Mouse (Mus musculus) ES-E14 (cell line): ENCODE results near the gene Fam155a. TPM values are rescaled to one million over a fixed set of nuclear protein-coding genes. Genes with fewer than 3 reads are reported as not detected.

Source experiments
- DNase-seq: peaks from one replicate; pipeline ENCODE4 v3.0.0-alpha.2; 2013; ENCODE audit warnings: low read depth, low spot score
- H3K27ac ChIP-seq: 2 replicates; pipeline ENCODE4 v1.5.1; 2012; ENCODE audit warnings: low read depth, mild to moderate bottlenecking, low read length, moderate library complexity, mixed read lengths; ENCODE audit not compliant: poor library complexity, insufficient read depth, severe bottlenecking
- H3K36me3 ChIP-seq: 2 replicates; pipeline ENCODE4 v1.6.1; 2012; ENCODE audit warnings: mild to moderate bottlenecking, low read length, moderate library complexity, mixed read lengths; ENCODE audit not compliant: control insufficient read depth, poor library complexity, insufficient read depth, severe bottlenecking
- H3K4me1 ChIP-seq, 2 experiments: fragments of 150-350 bp in 1 of 2; sonication (generic) in 1 of 2; 2 replicates each; pipeline ENCODE4 v1.6.1; 2012; ENCODE audit warnings: low read length in 2 of 2, mild to moderate bottlenecking in 1 of 2, mixed read lengths in 1 of 2; ENCODE audit not compliant: control insufficient read depth in 2 of 2, insufficient read depth in 2 of 2, poor library complexity in 1 of 2
- H3K4me3 ChIP-seq, 2 experiments: fragments of 150-350 bp in 1 of 2; sonication (generic) in 1 of 2; 2 replicates each; pipeline ENCODE4 v1.5.1; 2012; ENCODE audit warnings: low read length in 2 of 2, low read depth in 1 of 2, mild to moderate bottlenecking in 1 of 2, mixed read lengths in 1 of 2; ENCODE audit not compliant: insufficient read depth in 1 of 2, poor library complexity in 1 of 2, severe bottlenecking in 1 of 2
- H3K9ac ChIP-seq: 2 replicates; pipeline ENCODE4 v1.6.1; 2012; ENCODE audit warnings: low read depth, mild to moderate bottlenecking, low read length, mixed read lengths; ENCODE audit not compliant: poor library complexity, insufficient read depth, severe bottlenecking
- H3K9me3 ChIP-seq: fragments of 150-350 bp; sonication (generic); 2 replicates; pipeline ENCODE4 v1.6.1; 2012; ENCODE audit warnings: low read depth, mild to moderate bottlenecking, low read length; ENCODE audit not compliant: control insufficient read depth, insufficient read depth
- CHD2 ChIP-seq: IDR thresholded peaks from 2 replicates; pipeline ENCODE4 v1.6.1; 2014; ENCODE audit warnings: mild to moderate bottlenecking, low read depth, low read length, inconsistent platforms
- HCFC1 ChIP-seq: IDR thresholded peaks from 2 replicates; pipeline ENCODE4 v1.6.1; 2012; ENCODE audit warnings: low read length, inconsistent platforms, borderline replicate concordance; ENCODE audit not compliant: insufficient read depth
- MAFK ChIP-seq: IDR thresholded peaks from 2 replicates; pipeline ENCODE4 v1.6.1; 2014; ENCODE audit warnings: mild to moderate bottlenecking, low read depth, low read length, inconsistent platforms; ENCODE audit not compliant: insufficient read depth
- ZC3H11A ChIP-seq: IDR thresholded peaks from 2 replicates; pipeline ENCODE4 v1.6.1; 2012; ENCODE audit warnings: low read depth, mild to moderate bottlenecking, inconsistent platforms, low read length, borderline replicate concordance
- ZNF384 ChIP-seq: IDR thresholded peaks from 2 replicates; pipeline ENCODE4 v1.6.1; 2012; ENCODE audit warnings: low read depth, low read length, inconsistent platforms
- in situ Hi-C, 2 experiments: fragments of 600-800 bp; cut with MboI; formaldehyde crosslinking; loops; one replicate each; pipeline ENCODE4 v1.15.1; 2025; ENCODE audit warnings: low sequenced_read_pairs in 2 of 2, inconsistent platforms in 1 of 2; ENCODE audit not compliant: unreplicated experiment in 2 of 2
- total RNA-seq: library from RNA; depleted of rRNA; stranded (reverse); fragments of 300-350 nt; gene quantifications from 2 replicates; pipeline ENCODE4 v1.2.3, GENCODE M21; 2012

Fam155a gene
- total RNA-seq, 1 experiment = 0.04 TPM

GRCm38 (mm10) chr8:9432635-9433372, 338.2 kb downstream of the Fam155a start:
- no peaks in the 10 kb centered on the region for H3K9me3 ChIP-seq
- in situ Hi-C loops = no loop called here
- DNase-seq = no peak
- no peak overlapping the region for H3K9ac ChIP-seq
- no peaks in the 10 kb centered on the region for H3K4me1 ChIP-seq
- no peak overlapping the region for H3K27ac ChIP-seq
- no peaks in the 10 kb centered on the region for H3K36me3 ChIP-seq
- no peak for TF ChIP-seq CHD2
- TF ChIP-seq MAFK = 0 out of 2 replicates have a peak, but pooled peaks have one; percentile 61
- H3K4me3 ChIP-seq = no peak overlapping the region

DNA sequence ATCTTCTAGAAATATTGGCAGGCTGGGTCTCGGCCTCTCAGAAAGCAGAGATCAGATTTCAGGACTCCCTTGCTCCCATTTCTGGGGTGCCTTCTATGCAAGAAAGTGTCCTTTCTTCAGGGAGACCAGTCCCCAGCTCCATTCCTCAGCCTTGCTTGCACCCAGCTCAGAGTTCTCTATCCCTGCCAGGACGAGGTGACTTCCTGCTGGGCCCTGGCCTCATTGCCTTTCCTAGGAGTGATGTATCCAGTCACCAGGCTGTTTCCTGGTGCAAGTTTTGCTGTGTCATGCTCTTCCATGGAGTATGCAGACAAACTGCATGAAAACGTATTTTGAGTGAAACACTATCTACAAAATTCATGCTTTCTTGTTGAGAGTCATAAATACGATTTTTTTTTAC, 342.1 kb downstream of the Fam155a start:
- in situ Hi-C loops = no loop called here
- no peak for DNase-seq
- H3K9ac ChIP-seq = no peak overlapping the region

GRCm38 (mm10) chr8:9424069-9424468, 346.9 kb downstream of the Fam155a start:
- in situ Hi-C loops = no loop called here
- TF ChIP-seq ZC3H11A (no peak), HCFC1 (no peak), MAFK (no peak), ZNF384 (no peak), CHD2 (no peak)
- Histone ChIP-seq H3K27ac (no peak overlapping the region), H3K36me3 (no peaks in the 10 kb centered on the region), H3K4me3 (no peak overlapping the region), H3K9ac (no peak overlapping the region), H3K9me3 (no peaks in the 10 kb centered on the region), H3K4me1 (no peaks in the 10 kb centered on the region)
- no peak for DNase-seq

More for the DNA sequence above, 342.1 kb downstream of the Fam155a start:
- Histone ChIP-seq H3K9me3 (no peaks in the 10 kb centered on the region), H3K27ac (no peak overlapping the region), H3K36me3 (no peaks in the 10 kb centered on the region), H3K4me1 (no peaks in the 10 kb centered on the region), H3K4me3 (no peak overlapping the region)
- TF ChIP-seq CHD2 (no peak), ZNF384 (no peak), MAFK (no peak), HCFC1 (no peak), ZC3H11A (no peak)

- in situ Hi-C loops = no loop called here
- H3K27ac ChIP-seq = no peak overlapping the region
- no peak for TF ChIP-seq ZNF384
- no peak for TF ChIP-seq HCFC1
- TF ChIP-seq CHD2 = no peak
- TF ChIP-seq MAFK = no peak
- TF ChIP-seq ZC3H11A = no peak
- H3K4me3 ChIP-seq = no peak overlapping the region
- no peak overlapping the region for H3K9ac ChIP-seq
- H3K9me3 ChIP-seq = no peaks in the 10 kb centered on the region
- H3K36me3 ChIP-seq = no peaks in the 10 kb centered on the region
- DNase-seq = no peak
- H3K4me1 ChIP-seq = no peaks in the 10 kb centered on the region
Observed at GRCm38 (mm10) chr8:9423590-9423989, 347.4 kb downstream of the Fam155a start.

DNA sequence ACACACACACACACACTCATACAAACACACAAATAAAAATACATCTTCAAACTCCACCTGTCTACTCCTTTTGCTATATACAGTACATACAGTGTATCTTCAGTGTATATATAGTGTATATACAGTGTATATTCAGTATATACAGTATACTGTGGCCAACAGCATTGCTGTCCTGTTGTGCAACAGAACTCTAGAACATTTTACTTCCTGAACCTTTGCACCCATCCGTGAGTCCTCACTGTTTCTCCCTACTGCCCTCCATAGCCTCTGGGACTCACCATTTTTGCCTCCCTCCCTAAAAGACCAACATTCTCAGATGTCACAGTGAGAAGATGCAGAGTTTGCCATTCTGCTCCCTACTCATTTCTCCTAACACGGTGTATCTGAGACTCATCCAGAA, 347.8 kb downstream of the Fam155a start:
- no peaks in the 10 kb centered on the region for H3K4me1 ChIP-seq
- H3K27ac ChIP-seq = no peak overlapping the region
- TF ChIP-seq ZC3H11A (no peak), CHD2 (no peak), MAFK (no peak), HCFC1 (no peak), ZNF384 (no peak)
- no peak for DNase-seq
- no peaks in the 10 kb centered on the region for H3K36me3 ChIP-seq
- H3K9me3 ChIP-seq = no peaks in the 10 kb centered on the region
- H3K9ac ChIP-seq = no peak overlapping the region
- no peak overlapping the region for H3K4me3 ChIP-seq
- in situ Hi-C loops = no loop called here
